Mouse (Mus musculus) midbrain, embryonic 15.5 days (tissue): ENCODE measurements around the gene Ankrd52. TPM values are rescaled to one million over a fixed set of nuclear protein-coding genes. Genes with fewer than 3 reads are reported as not detected.

Source experiments
- ATAC-seq: fragments of 200-750 bp; cut with Nextera tagmentation; replicated peaks from 2 replicates; pipeline ENCODE4 v1.8.0; 2017; ENCODE audit warnings: moderate TSS enrichment
- H3K27ac ChIP-seq: fragments of 300-500 bp; sonication (generic); 2 replicates; pipeline ENCODE4 v1.5.1; 2015; ENCODE audit warnings: mild to moderate bottlenecking, inconsistent platforms
- H3K27me3 ChIP-seq: fragments of 300-500 bp; sonication (generic); replicated peaks from 2 replicates; pipeline ENCODE4 v1.6.1; 2015; ENCODE audit warnings: inconsistent platforms
- H3K36me3 ChIP-seq: fragments of 300-500 bp; sonication (generic); replicated peaks from 2 replicates; pipeline ENCODE4 v1.6.1; 2015; ENCODE audit warnings: inconsistent platforms
- H3K4me1 ChIP-seq: fragments of 300-500 bp; sonication (generic); 2 replicates; pipeline ENCODE4 v1.6.1; 2015; ENCODE audit warnings: inconsistent platforms
- H3K4me2 ChIP-seq: fragments of 300-500 bp; sonication (generic); 2 replicates; pipeline ENCODE4 v1.6.1; 2015; ENCODE audit warnings: inconsistent platforms, mild to moderate bottlenecking, moderate library complexity
- H3K4me3 ChIP-seq: fragments of 300-500 bp; sonication (generic); 2 replicates; pipeline ENCODE4 v1.5.1; 2015; ENCODE audit warnings: mild to moderate bottlenecking, inconsistent platforms
- H3K9ac ChIP-seq: fragments of 300-500 bp; sonication (generic); 2 replicates; pipeline ENCODE4 v1.6.1; 2015; ENCODE audit warnings: mild to moderate bottlenecking, inconsistent platforms
- H3K9me3 ChIP-seq: fragments of 300-500 bp; sonication (generic); 2 replicates; pipeline ENCODE4 v1.6.1; 2016; ENCODE audit warnings: inconsistent platforms
- WGBS: fragments of 180-500 bp; shearing (Covaris S2); methylation state at CpG from one replicate; pipeline ENCODE4 v1.1.7; 2015; ENCODE audit warnings: mixed read lengths; 5-methylcytosine and 5-hydroxymethylcytosine counted together
- polyA plus RNA-seq: library from polyadenylated mRNA; unstranded; fragments of >200 nt; fragmentation: Nextera tagmentation; extraction: Ambion mirVana; gene quantifications from 2 replicates; pipeline ENCODE4 v1.2.1, GENCODE M21; 2015

Gene Ankrd52
- polyA plus RNA-seq, 1 experiment from 2014 or later, result 15.6 TPM

- H3K9me3 ChIP-seq, result no peaks in the 10 kb centered on the region
- WGBS, result 83% methylated on average over 5 of the region's 5 CpGs
- no peak for ATAC-seq
- H3K4me2 ChIP-seq, result no peak overlapping the region
- H3K9ac ChIP-seq, result no peak overlapping the region
- H3K27ac ChIP-seq, result no peak overlapping the region
- H3K4me3 ChIP-seq, result no peak overlapping the region
- no peaks in the 10 kb centered on the region for H3K36me3 ChIP-seq
- no peaks in the 10 kb centered on the region for H3K27me3 ChIP-seq
- peaks cover 29% of the 10 kb centered on the region for H3K4me1 ChIP-seq
These were observed 4.8 kb upstream of the Ankrd52 start for GRCm38 (mm10) chr10:128372142-128372541.

- no peaks in the 10 kb centered on the region for H3K9me3 ChIP-seq
- no peak for ATAC-seq
- H3K4me1 ChIP-seq, result peaks cover 22% of the 10 kb centered on the region
- no peak overlapping the region for H3K27ac ChIP-seq
- WGBS, result 85% methylated on average over 6 of the region's 6 CpGs
- no peak overlapping the region for H3K4me3 ChIP-seq
- H3K9ac ChIP-seq, result no peak overlapping the region
- no peaks in the 10 kb centered on the region for H3K27me3 ChIP-seq
- no peak overlapping the region for H3K4me2 ChIP-seq
- no peaks in the 10 kb centered on the region for H3K36me3 ChIP-seq
These were observed 3.7 kb upstream of the Ankrd52 start for GRCm38 (mm10) chr10:128372989-128373748.

GRCm38 (mm10) chr10:128374393-128374792, 2.5 kb upstream of the Ankrd52 start:
- no peaks in the 10 kb centered on the region for H3K9me3 ChIP-seq
- no peak overlapping the region for H3K4me3 ChIP-seq
- no peak overlapping the region for H3K4me2 ChIP-seq
- WGBS, result 77% methylated on average over 6 of the region's 6 CpGs
- no peaks in the 10 kb centered on the region for H3K27me3 ChIP-seq
- no peak overlapping the region for H3K27ac ChIP-seq
- H3K9ac ChIP-seq, result no peak overlapping the region
- peaks cover 30% of the 10 kb centered on the region for H3K4me1 ChIP-seq
- peaks cover 3% of the 10 kb centered on the region; the same call in 1 of the 2 replicates for H3K36me3 ChIP-seq
- ATAC-seq, result no peak

- ATAC-seq, result no peak
- whole genome bisulfite sequencing, result 43% methylated on average over 4 of the region's 4 CpGs
- H3K36me3 ChIP-seq, result peaks cover 7% of the 10 kb centered on the region
These were observed 838 bp upstream of the Ankrd52 start for GRCm38 (mm10) chr10:128376099-128376454.

GRCm38 (mm10) chr10:128377222-128377939, 466 bp downstream of the Ankrd52 start:
- WGBS, result under 1% methylated on average over 44 of the region's 47 CpGs
- peak; percentile 81 for ATAC-seq

More at GRCm38 (mm10) chr10:128376099-128376454, 838 bp upstream of the Ankrd52 start:
- Histone ChIP-seq H3K9ac (peak overlapping the region; percentile 86), H3K4me1 (peaks cover 27% of the 10 kb centered on the region), H3K27ac (peak overlapping the region; percentile 97), H3K4me3 (peak overlapping the region; percentile 70), H3K9me3 (no peaks in the 10 kb centered on the region), H3K4me2 (peak overlapping the region; percentile 71), H3K27me3 (no peaks in the 10 kb centered on the region)

GRCm38 (mm10) chr10:128377940-128378448, 1.1 kb downstream of the Ankrd52 start:
- WGBS, result 52% methylated on average over 14 of the region's 14 CpGs
- no peak; the same call in 1 of the 2 replicates for ATAC-seq
- peak overlapping the region; percentile 86 for H3K9ac ChIP-seq

More at GRCm38 (mm10) chr10:128377222-128377939, 466 bp downstream of the Ankrd52 start:
- H3K4me1 ChIP-seq, result peaks cover 27% of the 10 kb centered on the region
- H3K9me3 ChIP-seq, result no peaks in the 10 kb centered on the region
- peak overlapping the region; percentile 71 for H3K4me2 ChIP-seq
- peaks cover 19% of the 10 kb centered on the region for H3K36me3 ChIP-seq
- H3K4me3 ChIP-seq, result peak overlapping the region; percentile 70
- peak overlapping the region; percentile 86 for H3K9ac ChIP-seq
- H3K27ac ChIP-seq, result peak overlapping the region; percentile 97
- H3K27me3 ChIP-seq, result no peaks in the 10 kb centered on the region

GRCm38 (mm10) chr10:128378462-128378861, 1.5 kb downstream of the Ankrd52 start:
- no peaks in the 10 kb centered on the region for H3K27me3 ChIP-seq
- ATAC-seq, result no peak
- H3K4me1 ChIP-seq, result peaks cover 27% of the 10 kb centered on the region
- H3K4me3 ChIP-seq, result peak overlapping the region; percentile 70
- peak overlapping the region; percentile 97; the same call in 1 of the 2 replicates for H3K27ac ChIP-seq
- H3K36me3 ChIP-seq, result peaks cover 28% of the 10 kb centered on the region
- peak overlapping the region; percentile 71 for H3K4me2 ChIP-seq
- WGBS, result 44% methylated on average over 3 of the region's 3 CpGs
- H3K9me3 ChIP-seq, result no peaks in the 10 kb centered on the region
- H3K9ac ChIP-seq, result peak overlapping the region; percentile 86

More at GRCm38 (mm10) chr10:128377940-128378448, 1.1 kb downstream of the Ankrd52 start:
- Histone ChIP-seq H3K9me3 (no peaks in the 10 kb centered on the region), H3K4me1 (peaks cover 27% of the 10 kb centered on the region), H3K27ac (peak overlapping the region; percentile 97), H3K4me2 (peak overlapping the region; percentile 71), H3K36me3 (peaks cover 25% of the 10 kb centered on the region), H3K27me3 (no peaks in the 10 kb centered on the region), H3K4me3 (peak overlapping the region; percentile 70)

- Histone ChIP-seq H3K9me3 (no peaks in the 10 kb centered on the region), H3K27me3 (no peaks in the 10 kb centered on the region), H3K9ac (no peak overlapping the region), H3K4me3 (no peak overlapping the region), H3K36me3 (peaks cover 36% of the 10 kb centered on the region), H3K27ac (no peak overlapping the region), H3K4me1 (peaks cover 27% of the 10 kb centered on the region), H3K4me2 (no peak overlapping the region)
- ATAC-seq, result no peak
- WGBS, result 94% methylated on average over 7 of the region's 7 CpGs
These were observed 2.3 kb downstream of the Ankrd52 start for GRCm38 (mm10) chr10:128379260-128379659.

GRCm38 (mm10) chr10:128380565-128380964, 3.6 kb downstream of the Ankrd52 start:
- Histone ChIP-seq H3K9me3 (no peaks in the 10 kb centered on the region), H3K4me3 (no peak overlapping the region), H3K36me3 (peaks cover 49% of the 10 kb centered on the region), H3K4me1 (peaks cover 27% of the 10 kb centered on the region), H3K4me2 (no peak overlapping the region), H3K27me3 (no peaks in the 10 kb centered on the region), H3K27ac (no peak overlapping the region), H3K9ac (no peak overlapping the region)
- 84% methylated on average over 5 of the region's 5 CpGs for WGBS
- ATAC-seq, result no peak

GRCm38 (mm10) chr10:128382482-128382881, 5.6 kb downstream of the Ankrd52 start:
- Histone ChIP-seq H3K27ac (no peak overlapping the region), H3K36me3 (peaks cover 68% of the 10 kb centered on the region), H3K4me2 (no peak overlapping the region), H3K9ac (no peak overlapping the region), H3K4me1 (peaks cover 18% of the 10 kb centered on the region), H3K9me3 (no peaks in the 10 kb centered on the region), H3K27me3 (no peaks in the 10 kb centered on the region), H3K4me3 (no peak overlapping the region)
- 85% methylated on average over 8 of the region's 8 CpGs for WGBS
- ATAC-seq, result no peak

GRCm38 (mm10) chr10:128385902-128386301, 9.0 kb downstream of the Ankrd52 start:
- H3K9ac ChIP-seq, result no peak overlapping the region
- H3K4me2 ChIP-seq, result no peak overlapping the region
- no peak overlapping the region for H3K4me3 ChIP-seq
- whole genome bisulfite sequencing, result 94% methylated on average over 7 of the region's 7 CpGs
- H3K27me3 ChIP-seq, result no peaks in the 10 kb centered on the region
- no peak overlapping the region for H3K27ac ChIP-seq
- H3K4me1 ChIP-seq, result no peaks in the 10 kb centered on the region
- H3K9me3 ChIP-seq, result no peaks in the 10 kb centered on the region
- no peak; the same call in 1 of the 2 replicates for ATAC-seq
- peaks cover 95% of the 10 kb centered on the region for H3K36me3 ChIP-seq

GRCm38 (mm10) chr10:128388941-128389340, 12.0 kb downstream of the Ankrd52 start:
- Histone ChIP-seq H3K4me1 (no peaks in the 10 kb centered on the region), H3K9ac (no peak overlapping the region), H3K4me3 (no peak overlapping the region), H3K9me3 (no peaks in the 10 kb centered on the region), H3K27me3 (no peaks in the 10 kb centered on the region), H3K4me2 (no peak overlapping the region), H3K27ac (no peak overlapping the region), H3K36me3 (peaks cover 83% of the 10 kb centered on the region)
- 86% methylated on average over 14 of the region's 14 CpGs for WGBS
- no peak for ATAC-seq
